Mouse (Mus musculus) retina, postnatal 7 days (tissue): ENCODE data around the gene Gm28845.

Experiments
- DNase-seq: peaks from one replicate; pipeline ENCODE4 v3.0.0-alpha.2; 2012; ENCODE audit warnings: low read depth, low spot score

Gm28845 gene

GRCm38 (mm10) chr1:65119438-65119837 lies at the start of gene Gm28845:
Gm28845 (minus strand) TSS chr1:65119558.
- DNase-seq, result no peak

GRCm38 (mm10) chr1:65167496-65167895 lies 48.1 kb upstream of the Gm28845 start:
- DNase-seq, result no peak

- DNase-seq, result no peak
Measured at GRCm38 (mm10) chr1:65162210-65162609, 42.9 kb upstream of the Gm28845 start.

- DNase-seq, result no peak
Measured at GRCm38 (mm10) chr1:65156111-65156510, 36.8 kb upstream of the Gm28845 start.

- no peak for DNase-seq
Measured at GRCm38 (mm10) chr1:65154814-65155213, 35.5 kb upstream of the Gm28845 start.

- DNase-seq, result no peak
Measured at GRCm38 (mm10) chr1:65147971-65148370, 28.6 kb upstream of the Gm28845 start.

GRCm38 (mm10) chr1:65147326-65147725 lies 28.0 kb upstream of the Gm28845 start:
- no peak for DNase-seq

- no peak for DNase-seq
Measured at GRCm38 (mm10) chr1:65146601-65147000, 27.2 kb upstream of the Gm28845 start.

- DNase-seq, result no peak
Measured at GRCm38 (mm10) chr1:65144783-65145182, 25.4 kb upstream of the Gm28845 start.

- no peak for DNase-seq
Measured at GRCm38 (mm10) chr1:65137560-65137959, 18.2 kb upstream of the Gm28845 start.

GRCm38 (mm10) chr1:65132833-65133232 lies 13.5 kb upstream of the Gm28845 start:
- no peak for DNase-seq

- no peak for DNase-seq
Measured at GRCm38 (mm10) chr1:65131671-65132070, 12.3 kb upstream of the Gm28845 start.

GRCm38 (mm10) chr1:65130226-65130625 lies 10.9 kb upstream of the Gm28845 start:
- no peak for DNase-seq

- no peak for DNase-seq
Measured at GRCm38 (mm10) chr1:65129634-65130180, 10.3 kb upstream of the Gm28845 start.

GRCm38 (mm10) chr1:65122574-65123372 lies 3.4 kb upstream of the Gm28845 start, which contains the start of gene D630023F18Rik:
D630023F18Rik (minus strand) TSS chr1:65123214.
- DNase-seq, result no peak

GRCm38 (mm10) chr1:65118150-65118913 lies 1.0 kb downstream of the Gm28845 start:
- DNase-seq, result no peak

GRCm38 (mm10) chr1:65113536-65114172 lies 5.7 kb downstream of the Gm28845 start:
- DNase-seq, result no peak

- DNase-seq, result no peak
Measured at GRCm38 (mm10) chr1:65112807-65113196, 6.6 kb downstream of the Gm28845 start.

- DNase-seq, result peak; percentile 84
Measured at GRCm38 (mm10) chr1:65112031-65112806, 7.1 kb downstream of the Gm28845 start.

- no peak for DNase-seq
Measured at GRCm38 (mm10) chr1:65109756-65110435, 9.5 kb downstream of the Gm28845 start.

GRCm38 (mm10) chr1:65109196-65109595 lies 10.2 kb downstream of the Gm28845 start:
- DNase-seq, result no peak
